Mouse (Mus musculus): ENCODE results near the gene Zfp622. TPM values are rescaled to one million over a fixed set of nuclear protein-coding genes. Genes with fewer than 3 reads are reported as not detected.

Zfp622 gene
- total RNA-seq, 2 experiments from 2014 or later = 16.8 to 26.9 TPM

Other genes starting within 250 kb of the Zfp622 start
- gene Retreg1, start 141.2 kb upstream of the Zfp622 start, total RNA-seq (2015; ENCODE audit: low replicate concordance) = 17.3 and 25.6 TPM in 2 replicates
- gene Retreg1, start 141.2 kb upstream of the Zfp622 start, total RNA-seq (2017; ENCODE audit: low replicate concordance) = 9.4 and 13.4 TPM in 2 replicates